Mouse (Mus musculus): ENCODE measurements around the gene Npas3.

Npas3 gene

DNA sequence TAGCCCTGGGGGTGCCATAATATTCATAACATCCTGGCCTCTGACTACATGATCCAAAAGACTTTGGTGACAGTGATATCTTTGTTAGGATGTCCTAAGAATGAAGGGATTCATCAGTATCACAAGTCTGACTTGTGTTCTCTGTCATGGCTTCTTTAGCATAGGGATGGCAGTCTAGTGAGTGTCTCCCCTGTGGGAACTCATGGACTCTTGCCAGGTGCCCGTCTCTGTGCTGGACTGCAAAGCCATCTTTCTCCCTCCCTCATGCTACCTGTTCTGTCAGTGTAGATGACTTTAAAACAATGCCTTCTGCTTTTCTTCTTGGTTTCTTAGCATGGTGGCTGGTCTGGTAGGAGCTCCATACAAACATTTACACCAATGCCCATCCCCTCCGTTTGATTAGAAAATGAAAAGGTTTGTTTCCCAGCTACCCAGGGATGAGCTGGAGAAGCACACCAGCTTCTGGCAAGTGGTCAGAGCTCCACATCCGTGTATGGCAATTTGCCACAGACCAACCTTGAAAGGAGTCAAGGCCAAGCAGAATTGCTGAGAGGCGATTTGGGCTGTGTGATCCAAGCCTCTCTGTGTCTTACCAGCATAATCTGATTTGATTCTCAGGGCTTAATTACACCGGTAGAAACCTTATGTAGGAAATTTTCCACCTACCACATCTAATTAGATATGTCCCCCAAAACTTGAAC, 616.1 kb downstream of the Npas3 start:
- DNase-seq (ENCODE audit: low spot score), result peak; percentile 37

- no peak for DNase-seq (ENCODE audit: low spot score)
Measured at GRCm38 (mm10) chr12:53865691-53866090, 617.2 kb downstream of the Npas3 start.

DNA sequence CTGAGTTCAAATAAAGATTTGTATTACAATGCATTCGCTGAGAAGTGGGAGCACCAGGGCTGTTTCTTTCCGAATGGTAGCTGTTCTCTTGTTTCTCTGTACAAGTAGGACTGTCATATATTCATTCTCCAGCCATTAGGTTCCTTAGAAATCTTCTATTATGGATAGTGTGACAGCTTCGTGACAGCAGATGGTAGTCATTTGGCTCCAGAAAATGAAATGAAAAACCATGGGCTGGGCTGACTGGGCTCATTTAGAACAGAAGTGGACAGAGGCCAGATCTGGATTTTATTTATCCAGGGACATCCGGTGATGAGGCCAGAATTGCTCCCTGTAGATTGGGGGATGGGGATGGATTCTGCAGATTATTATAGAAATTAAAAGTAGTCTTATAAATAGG, 621.5 kb downstream of the Npas3 start:
- DNase-seq (ENCODE audit: low spot score), result no peak

- DNase-seq (ENCODE audit: low spot score), result no peak
Measured at GRCm38 (mm10) chr12:53875226-53875625, 626.7 kb downstream of the Npas3 start.

- no peak for DNase-seq (ENCODE audit: low spot score)
Measured at GRCm38 (mm10) chr12:53876693-53877092, 628.2 kb downstream of the Npas3 start.

GRCm38 (mm10) chr12:53881684-53882083, 633.2 kb downstream of the Npas3 start:
- DNase-seq (ENCODE audit: low spot score), result no peak

GRCm38 (mm10) chr12:53882863-53883262, 634.4 kb downstream of the Npas3 start:
- DNase-seq (ENCODE audit: low spot score), result no peak

- DNase-seq (ENCODE audit: low spot score), result no peak
Measured at GRCm38 (mm10) chr12:53888624-53889023, 640.1 kb downstream of the Npas3 start.

- no peak for DNase-seq (ENCODE audit: low spot score)
Measured at GRCm38 (mm10) chr12:53895909-53896308, 647.4 kb downstream of the Npas3 start.

DNA sequence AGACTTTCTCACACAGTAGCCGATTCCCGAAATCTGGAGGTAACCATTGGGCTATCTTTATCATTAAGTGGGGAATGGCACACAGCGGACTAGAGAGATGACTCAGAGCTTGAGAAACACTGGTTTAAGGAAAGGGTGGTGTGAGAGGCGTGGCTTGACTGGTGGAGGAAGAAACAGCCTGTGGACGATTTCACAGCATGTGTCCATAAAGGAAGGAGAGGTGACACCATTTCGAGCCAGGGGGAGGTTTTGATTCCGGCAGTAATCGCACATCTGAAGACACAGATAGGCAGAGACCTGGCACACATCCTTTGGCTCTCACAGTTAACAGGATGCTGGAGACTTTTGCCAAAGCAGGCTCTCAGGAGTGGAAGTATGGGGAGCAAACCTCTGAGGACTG, 660.3 kb downstream of the Npas3 start:
- no peak for DNase-seq (ENCODE audit: low spot score)

DNA sequence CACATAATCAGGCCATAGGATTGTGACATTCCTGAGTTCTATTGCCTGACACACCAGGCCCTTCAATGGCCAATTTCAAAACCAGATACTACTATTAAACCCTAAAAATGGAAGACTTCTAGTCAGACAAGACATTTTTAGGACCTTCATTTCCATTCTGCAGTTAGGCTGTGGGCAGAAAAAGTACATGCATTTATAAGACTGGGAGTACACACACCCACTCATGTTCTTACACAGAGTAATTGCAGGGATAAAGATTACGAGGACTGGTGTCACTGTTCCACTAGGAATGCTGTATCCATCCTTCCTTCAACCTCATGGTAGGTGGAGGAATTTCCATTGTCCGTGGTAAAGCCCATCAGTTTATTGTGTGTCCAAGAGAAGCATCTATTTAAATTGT, 661.7 kb downstream of the Npas3 start:
- no peak for DNase-seq (ENCODE audit: low spot score)

DNA sequence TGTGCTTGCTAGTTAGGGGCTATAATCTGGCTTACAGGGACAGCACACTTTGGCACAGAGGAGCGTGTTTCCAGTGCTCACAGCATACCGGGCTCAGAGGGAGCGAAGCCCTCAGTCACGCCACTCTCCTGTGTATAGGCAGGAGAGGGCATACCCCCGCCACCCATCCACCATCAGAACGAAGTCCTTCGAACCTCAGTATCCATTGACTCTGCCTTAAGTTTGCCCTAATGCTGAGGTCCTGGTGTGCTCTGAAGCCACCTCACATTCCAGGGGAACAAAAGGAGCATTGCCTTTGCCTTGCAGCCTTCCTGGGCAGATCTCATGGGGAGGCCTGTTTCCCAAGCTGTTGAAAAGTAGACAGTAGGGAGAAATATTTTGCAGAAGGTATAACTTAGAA, 673.7 kb downstream of the Npas3 start:
- DNase-seq (ENCODE audit: low spot score), result no peak

- DNase-seq (ENCODE audit: low spot score), result no peak
Measured at GRCm38 (mm10) chr12:53948826-53949225, 700.3 kb downstream of the Npas3 start.

- DNase-seq (ENCODE audit: low spot score), result no peak
Measured at GRCm38 (mm10) chr12:53962004-53962403, 713.5 kb downstream of the Npas3 start.

GRCm38 (mm10) chr12:53963534-53963933, 715.1 kb downstream of the Npas3 start:
- DNase-seq (ENCODE audit: low spot score), result no peak

- DNase-seq (ENCODE audit: low spot score), result no peak
Measured at GRCm38 (mm10) chr12:53969378-53970174, 721.1 kb downstream of the Npas3 start.

GRCm38 (mm10) chr12:53970721-53971120, 722.2 kb downstream of the Npas3 start:
- DNase-seq (ENCODE audit: low spot score), result no peak

- no peak for DNase-seq (ENCODE audit: low spot score)
Measured at GRCm38 (mm10) chr12:53973414-53973813, 724.9 kb downstream of the Npas3 start.

GRCm38 (mm10) chr12:53981575-53982507, 733.4 kb downstream of the Npas3 start:
- no peak for DNase-seq (ENCODE audit: low spot score)

GRCm38 (mm10) chr12:53983946-53984345, 735.5 kb downstream of the Npas3 start:
- DNase-seq (ENCODE audit: low spot score), result no peak

DNA sequence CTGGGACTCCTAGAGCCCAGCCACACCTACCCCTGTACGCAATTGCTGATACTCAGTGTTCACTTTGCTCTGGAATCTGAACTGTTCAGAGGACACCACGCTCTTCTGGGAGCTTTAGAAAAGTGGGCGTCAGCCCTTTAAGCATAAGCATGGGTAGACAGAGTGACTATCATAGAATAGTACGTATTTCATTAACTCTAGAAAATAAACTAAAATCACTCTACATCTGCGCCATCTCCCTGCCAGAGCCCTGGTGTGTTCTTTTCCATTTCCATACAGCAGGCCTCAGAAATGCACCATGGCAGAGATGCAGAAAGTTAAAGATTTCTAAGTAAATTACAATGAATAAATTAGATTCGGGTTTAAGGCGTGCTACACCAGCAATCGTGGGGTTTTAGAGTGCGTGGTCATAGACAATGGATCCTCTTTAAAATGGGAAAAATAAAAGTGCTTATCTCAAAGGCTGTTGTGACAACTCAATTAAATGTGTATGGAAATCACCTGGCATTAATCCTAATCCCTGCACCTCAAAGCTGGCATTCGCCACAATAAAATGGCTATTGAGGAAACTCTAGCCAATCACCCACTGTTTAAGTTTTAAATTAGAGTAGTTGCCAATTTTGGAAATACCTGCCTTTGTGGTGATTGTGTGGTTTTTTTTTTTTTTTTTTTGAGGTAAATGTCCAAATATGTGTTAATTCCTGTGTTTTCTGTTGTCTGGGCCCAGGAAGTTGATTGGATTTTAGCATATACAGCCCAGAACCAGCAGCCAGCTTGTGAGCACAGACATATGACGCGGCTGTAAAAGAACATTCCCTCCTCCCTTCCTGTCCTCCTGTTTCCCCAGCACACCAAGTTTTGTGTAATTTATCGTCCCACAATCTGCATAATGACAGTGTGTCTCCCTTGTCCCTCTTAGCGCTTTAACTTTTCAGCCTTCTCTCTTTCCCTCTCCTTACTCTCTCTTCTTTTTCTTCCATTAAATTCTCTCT, 737.7 kb downstream of the Npas3 start:
- DNase-seq (ENCODE audit: low spot score), result no peak
